Mouse (Mus musculus): ENCODE results near the gene Miox.
A peak's percentile ranks its signal among the peaks of the same experiment; 100 is the strongest.

Gene Miox

GRCm38 (mm10) chr15:89372068-89372467 is 37.9 kb downstream of the Miox start:
- DNase-seq (ENCODE audit: low spot score in 2 of 2): no peak

GRCm38 (mm10) chr15:89372536-89372935 is 38.3 kb downstream of the Miox start:
- no peak for DNase-seq (ENCODE audit: low spot score in 2 of 2)

- DNase-seq (ENCODE audit: low spot score in 2 of 2): peak; percentile 78 to 86
Observed at GRCm38 (mm10) chr15:89373027-89373761, 39.0 kb downstream of the Miox start.

GRCm38 (mm10) chr15:89373762-89374248 is 39.6 kb downstream of the Miox start, which contains the start of gene Sco2:
Sco2 (minus strand) TSS chr15:89373846.
- DNase-seq (ENCODE audit: low spot score in 2 of 2): peak; percentile 86 to 95

GRCm38 (mm10) chr15:89374340-89374739 is 40.1 kb downstream of the Miox start:
- no peak for DNase-seq (ENCODE audit: low spot score in 2 of 2)

GRCm38 (mm10) chr15:89374801-89375534 is 40.8 kb downstream of the Miox start:
- DNase-seq (ENCODE audit: low spot score in 2 of 2): no peak

GRCm38 (mm10) chr15:89376040-89376439 is 41.8 kb downstream of the Miox start:
- no peak for DNase-seq (ENCODE audit: low spot score in 2 of 2)

- DNase-seq (ENCODE audit: low spot score in 2 of 2): no peak
Observed at GRCm38 (mm10) chr15:89376957-89377356, 42.8 kb downstream of the Miox start, which contains the start of gene Tymp. Tymp (minus strand) TSS chr15:89377039.

GRCm38 (mm10) chr15:89377362-89377761 is 43.2 kb downstream of the Miox start:
- no peak for DNase-seq (ENCODE audit: low spot score in 2 of 2)

- no peak for DNase-seq (ENCODE audit: low spot score in 2 of 2)
Observed at GRCm38 (mm10) chr15:89377938-89378828, 44.0 kb downstream of the Miox start.

- DNase-seq (ENCODE audit: low spot score in 2 of 2): no peak
Observed at GRCm38 (mm10) chr15:89378831-89379401, 44.7 kb downstream of the Miox start, which contains the start of gene Odf3b. Odf3b (minus strand) TSS chr15:89379282.

- no peak for DNase-seq (ENCODE audit: low spot score in 2 of 2)
Observed at GRCm38 (mm10) chr15:89379429-89379828, 45.2 kb downstream of the Miox start.

- DNase-seq (ENCODE audit: low spot score in 2 of 2): no peak
Observed at GRCm38 (mm10) chr15:89384617-89385016, 50.4 kb downstream of the Miox start, which contains the start of gene Klhdc7b. Klhdc7b (plus strand) TSS chr15:89384917.
